Mouse (Mus musculus) liver, embryonic 15.5 days (tissue): ENCODE measurements around the gene Rcsd1. TPM values are rescaled to one million over a fixed set of nuclear protein-coding genes. Genes with fewer than 3 reads are reported as not detected.
"Not testable (repeated sequence)": the region's sequence is repeated elsewhere in the genome, so short reads cannot be mapped to it uniquely, and the experiment has no call there.

Experiments
- ATAC-seq: fragments of 200-750 bp; cut with Nextera tagmentation; 2 replicates; pipeline ENCODE4 v1.8.0; 2017; ENCODE audit warnings: moderate number of reproducible peaks, mild to moderate bottlenecking, moderate library complexity; ENCODE audit not compliant: insufficient read depth
- H3K27ac ChIP-seq: fragments of 300-500 bp; sonication (generic); replicated peaks from 2 replicates; pipeline ENCODE4 v1.5.1; 2015; ENCODE audit warnings: mild to moderate bottlenecking, inconsistent platforms
- H3K27me3 ChIP-seq: fragments of 300-500 bp; sonication (generic); 2 replicates; pipeline ENCODE4 v1.6.1; 2015; ENCODE audit warnings: mild to moderate bottlenecking, inconsistent platforms
- H3K36me3 ChIP-seq: fragments of 300-500 bp; sonication (generic); replicated peaks from 2 replicates; pipeline ENCODE4 v1.6.1; 2015; ENCODE audit warnings: moderate library complexity, mild to moderate bottlenecking, inconsistent platforms
- H3K4me1 ChIP-seq: fragments of 300-500 bp; sonication (generic); replicated peaks from 2 replicates; pipeline ENCODE4 v1.6.1; 2015; ENCODE audit warnings: inconsistent platforms
- H3K4me2 ChIP-seq: fragments of 300-500 bp; sonication (generic); 2 replicates; pipeline ENCODE4 v1.6.1; 2015; ENCODE audit warnings: moderate library complexity, mild to moderate bottlenecking, inconsistent platforms
- H3K4me3 ChIP-seq: fragments of 300-500 bp; sonication (generic); replicated peaks from 2 replicates; pipeline ENCODE4 v1.5.1; 2015; ENCODE audit warnings: mild to moderate bottlenecking, inconsistent platforms
- H3K9ac ChIP-seq: fragments of 300-500 bp; sonication (generic); 2 replicates; pipeline ENCODE4 v1.6.1; 2015; ENCODE audit warnings: moderate library complexity, mild to moderate bottlenecking, inconsistent platforms
- H3K9me3 ChIP-seq: fragments of 300-500 bp; sonication (generic); replicated peaks from 2 replicates; pipeline ENCODE4 v1.6.1; 2016; ENCODE audit warnings: inconsistent platforms
- WGBS: fragments of 180-500 bp; shearing (Covaris S2); methylation state at CpG from one replicate; pipeline ENCODE4 v1.1.7; 2015; ENCODE audit warnings: mixed read lengths; ENCODE audit not compliant: insufficient replicate concordance; 5-methylcytosine and 5-hydroxymethylcytosine counted together
- polyA plus RNA-seq: library from polyadenylated mRNA; unstranded; fragments of >200 nt; fragmentation: Nextera tagmentation; extraction: Ambion mirVana; gene quantifications from 2 replicates; pipeline ENCODE4 v1.2.1, GENCODE M21; 2015

The Rcsd1 gene
- polyA plus RNA-seq, 1 experiment from 2014 or later, result 11.5 TPM

DNA sequence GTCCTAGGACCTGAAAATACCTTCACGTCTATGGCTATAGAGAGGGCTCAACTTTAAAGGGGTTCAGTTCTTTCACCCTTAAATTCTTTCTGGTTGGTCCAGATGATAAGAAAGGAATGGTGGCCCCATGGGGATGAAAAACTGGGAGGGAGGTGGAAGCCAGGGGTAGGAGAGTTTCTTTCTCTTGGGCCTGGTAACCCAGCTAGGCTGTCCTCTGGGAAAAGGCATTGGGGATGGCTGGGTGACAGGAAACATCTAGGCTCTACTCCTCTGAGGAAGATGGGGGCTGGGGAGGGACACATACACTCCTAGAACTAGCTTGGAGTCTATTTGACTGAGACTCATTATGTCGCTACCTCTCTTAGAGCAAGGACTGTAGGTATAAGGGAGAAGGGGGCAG lies 21.7 kb downstream of the Rcsd1 start:
- ATAC-seq, result no peak

DNA sequence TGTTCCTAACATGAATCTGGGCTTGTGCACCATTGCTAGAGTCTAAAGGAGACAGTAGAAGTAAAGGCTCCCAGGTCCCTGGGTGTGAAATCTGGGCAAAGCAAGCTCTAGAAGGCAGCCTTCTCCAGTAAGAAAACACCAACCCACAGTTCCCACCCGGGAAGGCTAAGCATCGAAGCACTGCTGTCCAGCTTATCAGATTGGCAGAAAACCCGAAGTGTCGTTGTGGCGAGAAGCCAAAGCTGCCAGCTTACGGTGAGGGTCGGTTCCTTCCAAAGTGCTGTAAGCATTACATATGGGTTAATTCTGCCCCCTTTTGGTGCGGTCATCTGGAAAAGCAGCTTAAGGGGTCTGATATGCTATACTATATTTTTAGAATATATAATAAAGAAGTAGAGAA lies 22.6 kb downstream of the Rcsd1 start:
- WGBS, result 26% methylated on average over 8 of the region's 8 CpGs
- ATAC-seq, result no peak

More for the DNA sequence above, 21.7 kb downstream of the Rcsd1 start:
- 72% methylated on average over 2 of the region's 2 CpGs for WGBS
- no peak overlapping the region for H3K27ac ChIP-seq
- H3K9ac ChIP-seq, result no peak overlapping the region
- H3K36me3 ChIP-seq, result no peaks in the 10 kb centered on the region
- H3K4me1 ChIP-seq, result peaks cover 30% of the 10 kb centered on the region
- no peak overlapping the region for H3K4me3 ChIP-seq
- H3K9me3 ChIP-seq, result no peaks in the 10 kb centered on the region
- H3K4me2 ChIP-seq, result no peak overlapping the region
- no peaks in the 10 kb centered on the region; the same call in 1 of the 2 replicates for H3K27me3 ChIP-seq

DNA sequence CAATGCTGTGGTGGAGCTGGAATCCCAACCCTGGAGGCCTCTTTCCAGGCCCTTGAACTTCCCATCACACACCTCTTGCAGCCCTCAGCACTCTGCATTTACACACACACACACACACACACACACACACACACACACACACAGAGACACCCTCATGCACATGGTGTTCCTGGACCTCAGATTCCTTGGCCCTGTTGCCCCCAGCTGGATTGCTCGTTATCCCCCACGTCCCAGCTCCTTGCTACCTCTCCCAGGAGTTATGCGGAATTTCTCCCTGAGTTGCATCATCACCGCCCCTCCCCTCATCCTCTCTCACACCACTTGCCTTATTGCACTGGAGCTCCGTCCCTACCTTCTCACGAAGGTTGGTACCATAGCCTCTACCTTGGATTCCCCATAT lies 23.2 kb downstream of the Rcsd1 start:
- Histone ChIP-seq H3K4me2 (no peak overlapping the region), H3K36me3 (no peaks in the 10 kb centered on the region), H3K27me3 (no peaks in the 10 kb centered on the region; the same call in 1 of the 2 replicates), H3K4me1 (peaks cover 30% of the 10 kb centered on the region), H3K9ac (no peak overlapping the region), H3K9me3 (no peaks in the 10 kb centered on the region), H3K27ac (no peak overlapping the region), H3K4me3 (no peak overlapping the region)
- no peak for ATAC-seq
- 60% methylated on average over 6 of the region's 6 CpGs for WGBS

More for the DNA sequence above, 22.6 kb downstream of the Rcsd1 start:
- H3K4me2 ChIP-seq, result no peak overlapping the region
- no peak overlapping the region for H3K9ac ChIP-seq
- peaks cover 30% of the 10 kb centered on the region for H3K4me1 ChIP-seq
- H3K36me3 ChIP-seq, result no peaks in the 10 kb centered on the region
- no peak overlapping the region for H3K27ac ChIP-seq
- H3K4me3 ChIP-seq, result no peak overlapping the region
- no peaks in the 10 kb centered on the region for H3K9me3 ChIP-seq
- no peaks in the 10 kb centered on the region; the same call in 1 of the 2 replicates for H3K27me3 ChIP-seq

DNA sequence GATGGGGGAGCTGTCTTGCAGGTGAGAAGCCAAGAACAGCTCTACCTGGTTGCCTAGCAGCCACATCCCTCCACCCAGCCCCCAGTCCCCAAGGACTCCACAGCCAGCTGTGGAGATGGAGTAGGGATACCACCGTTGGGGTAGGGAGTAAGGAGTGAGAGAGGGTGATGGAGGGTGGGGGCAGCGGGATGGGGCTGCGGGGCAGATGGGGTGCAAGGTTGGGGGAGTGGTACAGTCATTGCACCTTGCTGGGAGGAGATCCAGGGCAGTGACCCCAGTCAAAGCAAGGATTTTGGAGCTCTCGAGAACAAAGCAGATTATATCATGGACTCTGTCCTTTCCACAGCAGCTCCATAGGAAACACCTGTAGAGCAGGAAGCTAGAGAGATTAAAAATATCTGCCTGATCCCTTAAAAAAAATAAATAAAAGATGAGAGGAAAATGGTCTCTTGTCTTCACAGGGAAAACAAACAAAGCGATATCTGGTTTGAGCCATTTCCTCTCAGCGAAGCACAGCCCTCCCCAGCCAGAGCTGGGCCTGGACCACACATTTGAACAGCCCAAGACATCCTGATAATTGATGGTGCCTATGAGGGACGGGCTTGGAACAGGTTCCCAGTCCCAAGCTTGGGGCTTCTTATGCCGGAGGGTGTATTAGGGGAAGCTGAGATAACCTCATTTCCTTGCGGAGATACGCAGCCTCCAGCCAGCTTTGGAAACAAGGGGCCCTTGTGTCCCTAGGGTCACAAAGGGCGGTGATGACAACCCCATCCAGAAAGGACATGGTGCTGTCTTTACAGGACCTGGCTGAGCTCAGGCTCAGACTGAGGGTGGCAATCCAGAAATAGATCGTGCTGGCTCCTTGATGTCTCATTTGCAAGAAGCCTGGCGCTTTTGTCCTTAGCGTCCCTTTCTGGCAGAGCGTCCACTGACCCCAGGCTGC lies 25.0 kb downstream of the Rcsd1 start:
- H3K27ac ChIP-seq, result no peak overlapping the region
- 46% methylated on average over 15 of the region's 15 CpGs for WGBS
- no peaks in the 10 kb centered on the region for H3K9me3 ChIP-seq
- no peak overlapping the region for H3K4me3 ChIP-seq
- no peak overlapping the region for H3K9ac ChIP-seq
- peaks cover 30% of the 10 kb centered on the region for H3K4me1 ChIP-seq
- H3K36me3 ChIP-seq, result no peaks in the 10 kb centered on the region
- H3K4me2 ChIP-seq, result no peak overlapping the region
- ATAC-seq, result peak; percentile 31; the same call in 1 of the 2 replicates
- no peaks in the 10 kb centered on the region; the same call in 1 of the 2 replicates for H3K27me3 ChIP-seq

DNA sequence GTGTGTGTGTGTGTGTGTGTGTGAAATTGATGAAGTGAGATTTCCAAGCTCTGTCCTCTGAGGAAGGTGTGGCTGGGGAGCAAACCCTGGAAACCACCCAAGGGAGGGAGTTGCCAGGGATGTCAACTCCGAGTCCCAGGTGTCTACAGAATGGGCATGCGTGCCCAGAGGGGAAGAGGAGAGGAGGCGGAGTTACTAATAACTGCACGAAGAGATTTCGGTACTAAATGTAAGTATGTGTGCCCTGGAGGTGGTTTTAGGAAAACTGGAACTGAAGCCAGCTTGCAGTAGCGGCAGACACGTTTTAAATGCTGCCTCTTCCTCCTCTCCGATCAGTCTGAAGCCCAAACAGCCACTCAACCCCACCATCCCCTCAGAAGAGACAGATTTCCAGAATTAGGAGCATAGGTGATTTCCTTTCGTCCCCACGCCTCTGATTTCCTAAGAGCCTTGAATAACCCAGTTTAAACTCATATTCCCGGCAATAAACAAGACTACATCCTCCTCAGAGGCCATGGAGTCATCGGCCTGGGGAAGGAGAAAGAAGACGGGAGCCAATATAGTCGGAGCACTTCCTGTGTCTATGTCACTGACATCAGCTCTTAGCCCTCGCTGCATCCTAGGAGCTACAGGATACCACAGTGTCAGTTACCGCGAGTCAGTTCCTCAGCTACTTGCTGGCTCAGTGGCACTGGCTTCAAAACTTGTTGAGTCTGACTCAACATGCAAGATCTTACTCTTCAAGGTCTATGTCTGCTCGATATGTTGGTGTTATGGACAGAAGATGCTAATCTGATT lies 27.3 kb downstream of the Rcsd1 start:
- 39% methylated on average over 18 of the region's 18 CpGs for WGBS
- no peak overlapping the region for H3K27ac ChIP-seq
- peak; percentile 35 for ATAC-seq

DNA sequence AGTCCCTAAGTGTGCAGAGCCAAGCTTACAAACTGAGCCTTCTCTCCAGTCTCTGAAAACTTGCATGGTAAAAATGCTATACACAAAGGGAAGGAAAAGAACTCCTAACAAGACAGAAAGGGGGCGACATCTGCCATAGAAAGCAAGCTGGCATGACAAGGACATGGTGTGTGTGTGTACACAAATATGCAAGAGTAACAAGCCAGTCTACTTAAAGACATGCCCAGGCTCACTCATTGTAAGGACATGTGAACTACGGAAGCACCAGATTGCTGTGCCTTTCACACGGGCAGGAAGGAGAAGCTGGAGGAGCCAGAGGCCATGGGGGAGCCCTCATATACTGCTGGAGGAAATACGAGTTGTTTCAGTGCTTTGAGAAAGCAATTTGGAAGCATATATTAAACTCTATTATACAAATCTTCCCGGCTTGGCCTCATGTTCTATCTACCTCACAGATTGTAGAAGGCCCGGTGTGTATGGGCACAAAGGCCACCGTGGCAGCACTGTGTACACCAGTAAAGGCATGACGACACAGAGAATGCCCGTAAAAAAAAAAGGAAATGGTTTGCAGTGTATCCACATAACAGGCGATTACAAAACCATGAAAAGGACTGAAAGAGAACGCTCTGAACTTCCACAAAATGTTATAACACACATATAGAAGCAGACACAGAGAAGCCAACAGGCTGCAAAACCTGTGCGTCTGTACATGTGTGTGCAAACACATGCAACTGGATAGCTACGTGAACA lies 28.3 kb downstream of the Rcsd1 start:
- ATAC-seq, result no peak
- no peak overlapping the region for H3K9ac ChIP-seq
- no peaks in the 10 kb centered on the region for H3K36me3 ChIP-seq
- H3K4me3 ChIP-seq, result no peak overlapping the region
- peaks cover 24% of the 10 kb centered on the region for H3K4me1 ChIP-seq
- no peaks in the 10 kb centered on the region; the same call in 1 of the 2 replicates for H3K27me3 ChIP-seq
- 29% methylated on average over 13 of the region's 13 CpGs for WGBS
- H3K27ac ChIP-seq, result 0 out of 2 replicates have a peak overlapping the region, but pooled peaks have one; percentile 1
- no peaks in the 10 kb centered on the region for H3K9me3 ChIP-seq
- no peak overlapping the region for H3K4me2 ChIP-seq

More for the DNA sequence above, 27.3 kb downstream of the Rcsd1 start:
- Histone ChIP-seq H3K4me3 (no peak overlapping the region), H3K9ac (no peak overlapping the region), H3K9me3 (no peaks in the 10 kb centered on the region), H3K4me2 (no peak overlapping the region), H3K27me3 (no peaks in the 10 kb centered on the region; the same call in 1 of the 2 replicates), H3K36me3 (no peaks in the 10 kb centered on the region), H3K4me1 (peaks cover 25% of the 10 kb centered on the region)

DNA sequence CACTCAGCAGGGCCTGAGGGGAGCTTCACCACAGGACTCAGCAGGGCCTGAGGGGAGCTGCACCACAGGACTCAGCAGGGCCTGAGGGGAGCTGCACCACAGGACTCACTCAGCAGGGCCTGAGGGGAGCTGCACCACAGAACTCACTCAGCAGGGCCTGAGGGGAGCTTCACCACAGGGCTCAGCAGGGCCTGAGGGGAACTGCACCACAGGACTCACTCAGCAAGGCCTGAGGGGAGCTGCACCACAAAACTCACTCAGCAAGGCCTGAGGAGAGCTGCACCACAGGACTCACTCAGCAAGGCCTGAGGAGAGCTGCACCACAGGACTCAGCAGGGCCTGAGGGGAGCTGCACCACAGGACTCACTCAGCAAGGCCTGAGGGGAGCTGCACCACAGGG lies 29.5 kb downstream of the Rcsd1 start:
- H3K27me3 ChIP-seq, H3K4me2 ChIP-seq, H3K4me3 ChIP-seq, H3K36me3 ChIP-seq, H3K9ac ChIP-seq, H3K9me3 ChIP-seq, H3K27ac ChIP-seq, ATAC-seq: not testable (repeated sequence)
- H3K4me1 ChIP-seq, result peaks cover 28% of the 10 kb centered on the region

DNA sequence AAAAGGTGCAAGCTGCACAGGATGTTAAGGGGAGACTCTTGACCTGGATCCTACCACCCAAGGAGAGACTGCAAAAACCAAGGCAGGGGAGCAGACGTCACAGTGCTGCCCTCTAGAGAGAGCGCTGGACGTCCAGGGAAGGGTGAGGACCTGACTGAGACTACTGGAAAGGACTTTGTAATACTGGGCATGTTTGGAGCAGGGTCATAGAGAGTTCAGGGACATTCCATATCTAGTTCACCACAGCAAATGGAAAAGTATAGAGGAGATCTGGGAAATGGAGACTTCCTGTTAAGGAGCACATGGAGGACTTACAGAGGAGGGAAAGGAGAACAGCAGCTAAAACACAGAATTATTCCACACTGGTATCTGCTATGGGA lies 29.9 kb downstream of the Rcsd1 start:
- Histone ChIP-seq H3K9me3 (no peaks in the 10 kb centered on the region), H3K27ac (no peak overlapping the region), H3K4me2 (no peak overlapping the region), H3K36me3 (no peaks in the 10 kb centered on the region), H3K27me3 (no peaks in the 10 kb centered on the region), H3K9ac (no peak overlapping the region), H3K4me3 (no peak overlapping the region), H3K4me1 (peaks cover 28% of the 10 kb centered on the region)
- WGBS, result 59% methylated on average over 3 of the region's 3 CpGs
- ATAC-seq, result no peak

DNA sequence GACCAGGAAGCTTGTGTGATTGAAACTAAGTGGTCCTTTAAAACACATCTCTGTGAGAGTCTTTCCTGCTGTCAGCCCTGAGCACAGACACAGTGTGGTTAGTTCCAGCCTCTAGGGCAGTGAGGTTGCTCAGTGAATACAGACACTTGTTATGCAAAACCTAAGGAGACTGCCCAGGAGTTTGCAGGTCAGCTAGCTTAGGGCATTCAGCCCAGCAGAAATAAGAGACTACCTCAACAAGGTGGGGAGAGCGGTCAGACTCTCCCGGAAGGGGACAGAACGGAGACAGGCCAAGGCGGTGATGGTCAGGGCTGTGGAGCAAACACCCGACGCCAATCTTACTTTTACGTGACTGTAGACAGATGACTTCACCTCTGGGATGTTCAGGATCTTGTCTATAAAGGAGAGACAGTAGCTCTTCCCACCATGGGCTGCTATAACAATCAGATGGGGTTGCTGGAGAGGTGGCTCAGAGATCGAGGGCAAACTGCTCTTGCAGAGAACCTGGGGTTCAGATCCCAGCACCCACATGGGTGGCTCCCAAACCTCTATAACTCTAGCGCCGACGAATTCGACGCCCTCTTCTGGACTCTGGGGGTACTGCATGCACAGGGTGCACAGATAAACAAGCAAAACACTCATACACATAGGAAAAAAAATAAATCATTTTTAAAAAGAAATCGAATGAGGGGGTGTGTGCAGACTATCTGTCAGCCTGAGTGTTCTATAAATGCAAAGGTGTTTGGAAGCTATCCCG lies 30.5 kb downstream of the Rcsd1 start:
- WGBS, result 67% methylated on average over 15 of the region's 15 CpGs
- Histone ChIP-seq H3K9ac (no peak overlapping the region), H3K27ac (no peak overlapping the region), H3K36me3 (no peaks in the 10 kb centered on the region), H3K4me1 (peaks cover 23% of the 10 kb centered on the region), H3K4me2 (no peak overlapping the region), H3K9me3 (no peaks in the 10 kb centered on the region), H3K27me3 (no peaks in the 10 kb centered on the region), H3K4me3 (no peak overlapping the region)
- no peak for ATAC-seq

DNA sequence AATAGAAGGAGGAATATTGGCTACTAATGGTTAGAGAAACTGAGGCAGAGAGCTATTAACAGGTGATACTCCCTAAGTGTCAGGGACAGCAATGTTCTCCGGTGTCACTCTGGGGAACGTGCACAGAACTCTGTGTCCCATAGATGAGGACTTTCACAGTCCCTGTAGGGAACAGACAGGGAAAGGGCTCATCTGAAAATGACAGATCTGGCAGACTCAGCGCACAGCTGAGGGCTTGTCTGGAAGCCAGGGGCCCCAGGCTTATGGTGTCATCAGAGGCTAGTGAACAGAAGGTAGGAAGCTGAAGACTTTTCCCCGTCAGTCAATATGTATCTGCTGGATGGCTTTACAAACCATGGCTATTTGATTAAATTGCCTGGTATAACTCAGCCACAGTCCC lies 32.0 kb downstream of the Rcsd1 start:
- Histone ChIP-seq H3K27me3 (no peaks in the 10 kb centered on the region), H3K9me3 (no peaks in the 10 kb centered on the region), H3K4me3 (no peak overlapping the region), H3K27ac (no peak overlapping the region), H3K9ac (no peak overlapping the region), H3K4me2 (no peak overlapping the region), H3K36me3 (no peaks in the 10 kb centered on the region), H3K4me1 (peaks cover 22% of the 10 kb centered on the region; the same call in 1 of the 2 replicates)
- WGBS, result 69% methylated on average over 4 of the region's 4 CpGs
- ATAC-seq, result no peak
